Mouse (Mus musculus) left cerebral cortex, postnatal 25 days (tissue): ENCODE measurements around the gene Ptges3. TPM values are rescaled to one million over a fixed set of nuclear protein-coding genes. Genes with fewer than 3 reads are reported as not detected.

Experiments used
- microRNA-seq, 2 experiments: library from miRNA; unstranded; fragments of <30 nt; microRNA quantifications; one replicate each; pipeline ENCODE4 v1.2.0; 2022
- total RNA-seq, 2 experiments: library from RNA; stranded (reverse); gene quantifications; 2 replicates each; pipeline ENCODE4 v1.2.3; 2021

Ptges3 gene
- total RNA-seq, 2 experiments from 2014 or later: 127 to 132 TPM

Small RNA genes within 50 kb of the gene (microRNA-seq; reads per million reads assigned to microRNA genes)
- gene Mir677: 19.1 to 23.5 reads per million in 2 experiments

Other genes starting within 250 kb of the Ptges3 start
- not detected for gene Rdh19, start 209.0 kb upstream of the Ptges3 start, total RNA-seq
- gene Rdh16f2, start 192.5 kb upstream of the Ptges3 start, total RNA-seq: not detected
- gene Rdh7, start 170.1 kb upstream of the Ptges3 start, total RNA-seq: not detected
- not detected for gene Sdr9c7, start 160.4 kb upstream of the Ptges3 start, total RNA-seq
- not detected for gene Hsd17b6, start 51.3 kb upstream of the Ptges3 start, total RNA-seq
- gene Prim1, start 43.8 kb upstream of the Ptges3 start, total RNA-seq: 1 to 10 TPM; 6.2 to 6.9 TPM
- 100 to 1,000 TPM; 308 to 327 TPM for gene Naca, start 23.4 kb upstream of the Ptges3 start, total RNA-seq
- gene Atp5b, start 24.3 kb downstream of the Ptges3 start, total RNA-seq: 1,000 to 10,000 TPM; 1,709 to 1,721 TPM
- 10 to 100 TPM; 34.3 to 38.4 TPM for gene Baz2a, start 32.6 kb downstream of the Ptges3 start, total RNA-seq
- 10 to 100 TPM; 11.3 to 13.5 TPM for gene Rbms2, start 121.3 kb downstream of the Ptges3 start, total RNA-seq
- gene Gls2, start 135.5 kb downstream of the Ptges3 start, total RNA-seq: 10 to 100 TPM; 29.4 to 32.9 TPM
- gene Spryd4, start 152.9 kb downstream of the Ptges3 start, total RNA-seq: 10 to 100 TPM; 10.1 to 10.7 TPM
- not detected for gene Mip, start 166.9 kb downstream of the Ptges3 start, total RNA-seq
- 1 to 10 TPM; 6.8 to 8.3 TPM for gene Timeless, start 173.1 kb downstream of the Ptges3 start, total RNA-seq
- not detected for gene Apon, start 195.1 kb downstream of the Ptges3 start, total RNA-seq
- gene Apof, start 209.7 kb downstream of the Ptges3 start, total RNA-seq: not detected
- gene Stat2, start 211.6 kb downstream of the Ptges3 start, total RNA-seq: 10 to 100 TPM; 27.1 to 29.6 TPM
- gene Il23a, start 239.8 kb downstream of the Ptges3 start, total RNA-seq: under 1 TPM; 0.64 to 0.69 TPM
- 10 to 100 TPM; 14.3 to 15.4 TPM for gene Pan2, start 244.4 kb downstream of the Ptges3 start, total RNA-seq